Mouse (Mus musculus) liver, embryonic 12.5 days (tissue): ENCODE measurements around the gene Ints14. TPM values are rescaled to one million over a fixed set of nuclear protein-coding genes. Genes with fewer than 3 reads are reported as not detected.

Source experiments
- ATAC-seq: fragments of 200-750 bp; cut with Nextera tagmentation; 2 replicates; pipeline ENCODE4 v1.8.0; 2017; ENCODE audit warnings: moderate number of reproducible peaks, mild to moderate bottlenecking, moderate library complexity
- H3K27ac ChIP-seq: fragments of 300-500 bp; sonication (generic); 2 replicates; pipeline ENCODE4 v1.5.1; 2016; ENCODE audit warnings: mild to moderate bottlenecking
- H3K27me3 ChIP-seq: fragments of 300-500 bp; sonication (generic); replicated peaks from 2 replicates; pipeline ENCODE4 v1.6.1; 2016; ENCODE audit warnings: mild to moderate bottlenecking, moderate library complexity
- H3K36me3 ChIP-seq: fragments of 300-500 bp; sonication (generic); 2 replicates; pipeline ENCODE4 v1.6.1; 2016; ENCODE audit warnings: mild to moderate bottlenecking, moderate library complexity
- H3K4me1 ChIP-seq: fragments of 300-500 bp; sonication (generic); 2 replicates; pipeline ENCODE4 v1.6.1; 2016
- H3K4me2 ChIP-seq: fragments of 300-500 bp; sonication (generic); 2 replicates; pipeline ENCODE4 v1.6.1; 2016; ENCODE audit warnings: mild to moderate bottlenecking, moderate library complexity
- H3K4me3 ChIP-seq: fragments of 300-500 bp; sonication (generic); 2 replicates; pipeline ENCODE4 v1.5.1; 2016; ENCODE audit warnings: mild to moderate bottlenecking, moderate library complexity
- H3K9ac ChIP-seq: fragments of 300-500 bp; sonication (generic); 2 replicates; pipeline ENCODE4 v1.6.1; 2016; ENCODE audit warnings: mild to moderate bottlenecking, moderate library complexity
- H3K9me3 ChIP-seq: fragments of 300-500 bp; sonication (generic); replicated peaks from 2 replicates; pipeline ENCODE4 v1.6.1; 2016; ENCODE audit warnings: mild to moderate bottlenecking, moderate library complexity
- WGBS: fragments of 180-500 bp; shearing (Covaris S2); methylation state at CpG from one replicate; pipeline ENCODE4 v1.1.7; 2016; ENCODE audit not compliant: insufficient replicate concordance; 5-methylcytosine and 5-hydroxymethylcytosine counted together
- polyA plus RNA-seq: library from polyadenylated mRNA; unstranded; fragments of >200 nt; fragmentation: Nextera tagmentation; extraction: Ambion mirVana; gene quantifications from 2 replicates; pipeline ENCODE4 v1.2.1, GENCODE M21; 2016

Ints14 gene
- polyA plus RNA-seq, 1 experiment from 2014 or later, result 42.5 TPM

DNA sequence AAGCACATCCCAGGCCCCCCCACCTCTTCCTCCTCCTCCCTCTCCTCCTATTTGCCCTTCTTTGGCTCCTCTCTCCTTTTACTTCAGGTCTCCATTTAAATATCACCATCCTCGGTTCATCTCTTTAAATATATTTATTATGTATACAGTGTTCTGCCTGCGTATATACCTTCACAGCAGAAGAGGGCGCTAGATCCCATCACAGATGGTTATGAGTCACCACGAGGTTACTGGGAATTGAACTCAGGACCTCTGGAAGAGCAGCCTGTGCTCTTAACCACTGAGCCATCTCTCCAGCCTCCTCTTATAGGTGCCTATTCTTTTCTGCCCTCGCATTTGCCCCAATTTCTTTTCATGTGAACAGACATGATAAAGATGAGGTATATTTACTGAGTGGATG is 23.2 kb upstream of the Ints14 start:
- no peaks in the 10 kb centered on the region for H3K36me3 ChIP-seq
- 0 out of 2 replicates have a peak, but pooled peaks cover 6% of the 10 kb centered on the region for H3K27me3 ChIP-seq
- WGBS, result 50% methylated on average over 5 of the region's 5 CpGs
- H3K4me1 ChIP-seq, result peaks cover 72% of the 10 kb centered on the region
- H3K4me2 ChIP-seq, result no peak overlapping the region
- no peak overlapping the region for H3K27ac ChIP-seq
- ATAC-seq, result no peak
- H3K9me3 ChIP-seq, result no peaks in the 10 kb centered on the region
- H3K4me3 ChIP-seq, result no peak overlapping the region
- H3K9ac ChIP-seq, result no peak overlapping the region

GRCm38 (mm10) chr9:64938535-64938934 is 22.2 kb upstream of the Ints14 start:
- H3K4me2 ChIP-seq, result peak overlapping the region; percentile 61

GRCm38 (mm10) chr9:64939281-64939680 is 21.4 kb upstream of the Ints14 start:
- H3K36me3 ChIP-seq, result no peaks in the 10 kb centered on the region
- H3K9ac ChIP-seq, result peak overlapping the region; percentile 48
- peaks cover 19% of the 10 kb centered on the region for H3K27me3 ChIP-seq
- H3K4me2 ChIP-seq, result peak overlapping the region; percentile 61
- H3K27ac ChIP-seq, result peak overlapping the region; percentile 77
- peaks cover 54% of the 10 kb centered on the region for H3K4me1 ChIP-seq
- ATAC-seq, result no peak; the same call in 1 of the 2 replicates
- peak overlapping the region; percentile 31 for H3K4me3 ChIP-seq
- WGBS, result 35% methylated on average over 4 of the region's 4 CpGs
- H3K9me3 ChIP-seq, result no peaks in the 10 kb centered on the region

More at GRCm38 (mm10) chr9:64938535-64938934, 22.2 kb upstream of the Ints14 start:
- Histone ChIP-seq H3K9me3 (no peaks in the 10 kb centered on the region), H3K4me3 (peak overlapping the region; percentile 31), H3K27me3 (peaks cover 13% of the 10 kb centered on the region), H3K36me3 (no peaks in the 10 kb centered on the region), H3K27ac (peak overlapping the region; percentile 77), H3K9ac (peak overlapping the region; percentile 48; the same call in 1 of the 2 replicates), H3K4me1 (peaks cover 62% of the 10 kb centered on the region)
- WGBS, result 15% methylated on average over 5 of the region's 5 CpGs
- ATAC-seq, result peak; percentile 74

DNA sequence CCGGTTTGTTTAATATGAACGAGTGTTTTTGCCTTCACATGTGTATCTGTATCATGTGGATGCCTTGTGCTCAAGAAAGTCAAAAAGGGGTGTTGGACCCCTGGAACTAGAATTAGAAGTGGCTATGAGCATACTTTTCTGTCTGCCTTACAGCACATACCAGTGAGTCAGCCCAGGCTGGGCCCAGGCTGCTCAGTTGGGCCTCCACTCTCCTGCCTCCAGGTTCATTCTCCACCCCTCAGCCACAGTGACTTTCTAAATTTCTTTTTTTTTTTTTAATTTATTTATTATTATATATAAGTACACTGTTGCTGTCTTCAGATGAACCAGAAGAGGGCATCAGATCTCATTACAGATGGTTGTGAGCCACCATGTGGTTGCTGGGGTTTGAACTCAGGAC is 20.9 kb upstream of the Ints14 start:
- H3K4me2 ChIP-seq, result peak overlapping the region; percentile 61
- H3K27me3 ChIP-seq, result peaks cover 24% of the 10 kb centered on the region
- no peaks in the 10 kb centered on the region for H3K36me3 ChIP-seq
- H3K9me3 ChIP-seq, result no peaks in the 10 kb centered on the region
- no peak overlapping the region; the same call in 1 of the 2 replicates for H3K27ac ChIP-seq
- ATAC-seq, result no peak
- no peak overlapping the region for H3K9ac ChIP-seq
- H3K4me3 ChIP-seq, result no peak overlapping the region
- peaks cover 50% of the 10 kb centered on the region for H3K4me1 ChIP-seq
- 67% methylated on average over 2 of the region's 2 CpGs for WGBS

DNA sequence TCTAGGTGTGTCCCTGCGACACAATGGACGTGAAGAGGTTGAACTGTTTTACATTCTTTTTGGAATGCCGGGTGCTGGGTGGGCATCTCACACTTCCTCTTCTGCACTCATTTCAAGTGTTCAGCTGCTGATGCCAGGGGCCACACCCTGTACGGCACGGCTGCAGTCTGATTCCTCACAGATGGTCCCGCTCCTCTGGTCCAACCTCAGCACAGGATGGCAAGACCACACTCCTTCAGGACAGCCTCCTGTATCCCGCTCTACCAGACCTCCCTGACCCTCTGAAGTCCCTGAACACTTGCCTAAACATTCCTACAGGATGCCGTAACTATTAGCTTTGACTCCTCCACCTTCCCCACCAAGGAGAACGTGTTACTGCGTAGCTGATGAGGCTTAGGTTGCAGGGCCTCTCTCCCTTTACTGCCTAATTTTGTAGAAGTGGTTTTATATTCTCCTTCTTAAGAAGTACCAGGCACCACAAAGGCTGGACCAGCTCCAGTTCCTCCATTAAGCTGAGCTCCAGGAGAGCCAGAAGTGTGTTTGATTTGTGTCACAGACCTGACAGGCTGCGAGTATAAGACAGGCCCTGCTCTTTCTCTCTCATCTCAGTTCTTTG is 19.9 kb upstream of the Ints14 start:
- ATAC-seq, result no peak
- Histone ChIP-seq H3K9ac (no peak overlapping the region), H3K4me2 (no peak overlapping the region), H3K36me3 (no peaks in the 10 kb centered on the region), H3K27me3 (peaks cover 31% of the 10 kb centered on the region), H3K9me3 (no peaks in the 10 kb centered on the region), H3K4me1 (peaks cover 49% of the 10 kb centered on the region), H3K4me3 (no peak overlapping the region), H3K27ac (no peak overlapping the region)
- 72% methylated on average over 11 of the region's 11 CpGs for WGBS

- ATAC-seq, result no peak
- Histone ChIP-seq H3K4me2 (no peak overlapping the region), H3K4me3 (no peak overlapping the region), H3K27ac (no peak overlapping the region), H3K9ac (no peak overlapping the region), H3K4me1 (peaks cover 40% of the 10 kb centered on the region), H3K36me3 (no peaks in the 10 kb centered on the region), H3K27me3 (peaks cover 31% of the 10 kb centered on the region), H3K9me3 (no peaks in the 10 kb centered on the region)
- WGBS, result 80% methylated on average over 4 of the region's 4 CpGs
Measured at GRCm38 (mm10) chr9:64941650-64942049, 19.1 kb upstream of the Ints14 start.

- H3K4me1 ChIP-seq, result peaks cover 24% of the 10 kb centered on the region
- no peak overlapping the region for H3K27ac ChIP-seq
- 43% methylated on average over 11 of the region's 11 CpGs for WGBS
- no peak overlapping the region for H3K4me2 ChIP-seq
- peaks cover 49% of the 10 kb centered on the region for H3K27me3 ChIP-seq
- H3K4me3 ChIP-seq, result no peak overlapping the region
- no peak for ATAC-seq
- no peak overlapping the region for H3K9ac ChIP-seq
- H3K36me3 ChIP-seq, result no peaks in the 10 kb centered on the region
- no peaks in the 10 kb centered on the region for H3K9me3 ChIP-seq
Measured at GRCm38 (mm10) chr9:64943997-64944396, 16.7 kb upstream of the Ints14 start.

- no peak overlapping the region for H3K27ac ChIP-seq
- H3K4me2 ChIP-seq, result no peak overlapping the region
- no peak overlapping the region for H3K4me3 ChIP-seq
- peaks cover 78% of the 10 kb centered on the region for H3K27me3 ChIP-seq
- H3K36me3 ChIP-seq, result no peaks in the 10 kb centered on the region
- ATAC-seq, result no peak
- WGBS, result 67% methylated on average over 9 of the region's 9 CpGs
- no peaks in the 10 kb centered on the region for H3K9me3 ChIP-seq
- H3K9ac ChIP-seq, result no peak overlapping the region
- peaks cover 21% of the 10 kb centered on the region for H3K4me1 ChIP-seq
Measured at GRCm38 (mm10) chr9:64947483-64948095, 13.1 kb upstream of the Ints14 start.

DNA sequence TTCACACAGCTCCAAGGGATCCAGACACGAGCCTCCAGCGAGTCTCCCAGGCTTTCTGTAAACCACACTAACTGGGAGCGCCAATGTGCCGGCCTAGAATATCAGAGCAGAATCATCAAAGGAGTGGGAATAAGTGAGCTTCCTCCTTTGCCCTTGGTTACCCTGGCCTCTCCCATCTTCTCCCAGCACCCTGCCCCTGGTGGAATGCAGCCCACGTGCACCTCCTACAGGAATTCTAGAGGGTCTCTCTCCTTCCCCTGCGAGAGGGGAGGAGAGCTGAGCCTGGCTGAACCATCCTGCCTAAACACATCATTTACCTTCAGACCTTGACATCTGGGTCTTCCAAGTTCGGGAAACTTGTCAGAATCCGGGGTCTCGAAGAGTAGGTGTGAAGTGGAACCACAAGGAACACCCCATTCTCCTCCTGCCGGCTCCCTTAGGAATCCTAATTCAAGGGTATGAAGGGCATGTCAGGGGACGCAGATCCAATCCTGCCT is 9.5 kb upstream of the Ints14 start, which contains the start of gene Slc24a1:
TSS of gene Slc24a1 (minus strand) at position 447 of the 497 bp plus-strand sequence.
- H3K27ac ChIP-seq, result no peak within 1 kb of the TSS
- H3K4me3 ChIP-seq, result no peak within 1 kb of the TSS
- peak within 1 kb of the TSS; percentile 33; the same call in 1 of the 2 replicates for H3K4me2 ChIP-seq
- no peaks in the 10 kb centered on the region for H3K36me3 ChIP-seq
- H3K9ac ChIP-seq, result no peak within 1 kb of the TSS
- peaks cover 54% of the 10 kb centered on the region for H3K27me3 ChIP-seq
- no peaks in the 10 kb centered on the region for H3K9me3 ChIP-seq
- 38% methylated on average over 11 of the region's 11 CpGs for WGBS
- peaks cover 34% of the 10 kb centered on the region for H3K4me1 ChIP-seq
- no peak for ATAC-seq

DNA sequence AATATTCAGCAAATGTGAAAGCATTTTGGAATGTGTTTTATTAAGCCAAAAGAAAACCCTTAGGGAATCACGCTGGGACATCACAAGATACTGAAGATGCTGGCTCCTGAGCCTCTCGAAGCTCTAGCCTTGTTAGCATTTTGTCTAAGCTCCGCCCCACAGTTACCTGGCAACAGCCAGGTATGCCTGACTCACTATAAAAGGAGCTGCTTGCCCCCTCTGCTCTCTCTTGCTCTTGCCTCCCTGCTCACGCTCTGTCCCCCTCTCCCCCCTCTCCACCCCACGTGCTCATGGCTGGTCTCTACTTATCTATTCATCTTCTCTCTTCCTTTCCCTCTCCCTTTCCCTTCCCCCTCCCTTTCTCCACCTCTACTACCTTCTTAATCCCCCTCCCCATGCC is 8.7 kb upstream of the Ints14 start:
- H3K4me1 ChIP-seq, result peaks cover 40% of the 10 kb centered on the region
- 29% methylated on average over 5 of the region's 5 CpGs for WGBS
- H3K9me3 ChIP-seq, result no peaks in the 10 kb centered on the region
- H3K27me3 ChIP-seq, result peaks cover 54% of the 10 kb centered on the region
- no peak overlapping the region for H3K27ac ChIP-seq
- H3K36me3 ChIP-seq, result no peaks in the 10 kb centered on the region
- no peak for ATAC-seq
- H3K9ac ChIP-seq, result no peak overlapping the region
- 0 out of 2 replicates have a peak overlapping the region, but pooled peaks have one; percentile 33 for H3K4me2 ChIP-seq
- H3K4me3 ChIP-seq, result no peak overlapping the region

DNA sequence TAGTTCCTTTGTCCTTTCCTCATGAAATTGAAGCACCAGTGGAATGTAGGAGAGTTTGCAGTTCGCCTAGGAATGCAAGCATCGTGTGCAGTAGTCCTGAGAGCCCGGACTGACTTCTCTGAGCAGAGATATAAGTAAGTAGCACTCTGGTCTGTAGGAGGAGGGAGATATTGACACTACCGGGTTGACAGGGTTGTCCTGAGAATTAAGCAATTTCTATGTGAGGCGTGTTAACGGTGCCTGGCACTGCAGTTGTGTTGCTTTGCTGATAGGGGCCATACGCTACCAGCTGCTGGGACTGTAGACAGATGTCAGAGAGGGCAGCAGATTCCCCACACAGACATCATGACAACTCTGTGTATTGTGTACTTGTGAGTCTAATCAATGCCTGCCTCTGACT is 7.5 kb upstream of the Ints14 start:
- 0 out of 2 replicates have a peak overlapping the region, but pooled peaks have one; percentile 9 for H3K9ac ChIP-seq
- H3K36me3 ChIP-seq, result no peaks in the 10 kb centered on the region
- H3K9me3 ChIP-seq, result no peaks in the 10 kb centered on the region
- peak overlapping the region; percentile 33 for H3K4me2 ChIP-seq
- peak overlapping the region; percentile 37; the same call in 1 of the 2 replicates for H3K27ac ChIP-seq
- H3K4me3 ChIP-seq, result no peak overlapping the region
- ATAC-seq, result peak; percentile 84
- whole genome bisulfite sequencing, result 19% methylated on average over 7 of the region's 7 CpGs
- H3K27me3 ChIP-seq, result peaks cover 45% of the 10 kb centered on the region
- peaks cover 38% of the 10 kb centered on the region for H3K4me1 ChIP-seq

DNA sequence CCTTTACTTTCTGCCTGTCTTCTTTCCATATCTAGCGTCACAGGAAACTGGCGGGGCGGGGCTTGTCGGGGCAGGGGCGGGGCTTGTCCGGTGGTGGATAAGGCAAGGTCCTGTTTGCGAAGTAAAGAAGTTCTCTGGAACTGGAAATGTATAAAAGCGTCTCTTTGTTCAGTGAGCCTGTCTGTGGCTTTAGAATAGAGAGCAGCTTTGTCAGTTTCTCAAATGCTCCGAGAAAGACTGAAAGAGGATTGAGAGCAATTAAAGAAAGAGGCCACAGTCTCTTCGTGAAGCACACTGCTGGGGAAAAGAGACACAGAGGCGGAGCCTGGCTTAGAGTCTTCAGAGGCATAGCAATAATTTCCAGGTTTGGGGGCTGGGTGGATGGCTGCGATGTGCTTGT is 4.4 kb upstream of the Ints14 start:
- peaks cover 58% of the 10 kb centered on the region for H3K4me1 ChIP-seq
- peak overlapping the region; percentile 67 for H3K4me2 ChIP-seq
- H3K4me3 ChIP-seq, result peak overlapping the region; percentile 46
- no peaks in the 10 kb centered on the region for H3K36me3 ChIP-seq
- no peak for ATAC-seq
- peak overlapping the region; percentile 71 for H3K27ac ChIP-seq
- H3K9ac ChIP-seq, result peak overlapping the region; percentile 38
- H3K27me3 ChIP-seq, result peaks cover 14% of the 10 kb centered on the region
- H3K9me3 ChIP-seq, result no peaks in the 10 kb centered on the region
- WGBS, result 6% methylated on average over 12 of the region's 12 CpGs
